Mouse (Mus musculus) adrenal gland, postnatal 4 days (tissue): ENCODE results near the gene Tas1r3. TPM values are rescaled to one million over a fixed set of nuclear protein-coding genes. Genes with fewer than 3 reads are reported as not detected.

Experiments used
- DNase-seq, 2 experiments: peaks; one replicate each; pipeline ENCODE4 v3.0.0; 2021 to 2022; ENCODE audit warnings: low spot score in 2 of 2, mixed read lengths in 2 of 2
- total RNA-seq, 2 experiments: library from RNA; stranded (reverse); gene quantifications; 2 replicates each; pipeline ENCODE4 v1.2.3; 2021

Tas1r3 gene
- total RNA-seq, 2 experiments from 2014 or later, result 0.85 to 0.92 TPM

DNA sequence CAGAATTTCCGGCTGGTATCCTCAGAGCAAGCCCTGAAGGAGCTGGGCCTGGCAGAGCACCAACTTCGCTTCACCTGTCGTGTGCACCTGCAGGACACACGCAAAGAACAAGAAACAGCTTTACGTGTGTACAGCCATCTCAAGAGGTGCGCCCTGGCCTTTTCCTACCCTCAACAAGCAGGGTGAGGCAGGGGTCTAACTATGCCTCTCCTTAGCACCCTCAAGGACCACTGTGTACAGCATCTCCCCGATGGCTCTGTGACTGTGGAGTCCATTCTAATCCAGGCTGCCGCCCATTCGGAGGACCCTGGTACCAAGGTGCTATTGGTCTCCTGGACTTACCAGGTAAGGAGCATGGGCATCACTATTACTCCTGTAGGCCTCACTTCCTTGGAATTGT is 25.0 kb upstream of the Tas1r3 start:
- DNase-seq, result no peak

- DNase-seq, result no peak
Observed at GRCm38 (mm10) chr4:155887674-155888073, 24.5 kb upstream of the Tas1r3 start.

GRCm38 (mm10) chr4:155886330-155886729 is 23.2 kb upstream of the Tas1r3 start:
- DNase-seq, result no peak

- no peak for DNase-seq
Observed at GRCm38 (mm10) chr4:155883587-155883986, 20.4 kb upstream of the Tas1r3 start.

DNA sequence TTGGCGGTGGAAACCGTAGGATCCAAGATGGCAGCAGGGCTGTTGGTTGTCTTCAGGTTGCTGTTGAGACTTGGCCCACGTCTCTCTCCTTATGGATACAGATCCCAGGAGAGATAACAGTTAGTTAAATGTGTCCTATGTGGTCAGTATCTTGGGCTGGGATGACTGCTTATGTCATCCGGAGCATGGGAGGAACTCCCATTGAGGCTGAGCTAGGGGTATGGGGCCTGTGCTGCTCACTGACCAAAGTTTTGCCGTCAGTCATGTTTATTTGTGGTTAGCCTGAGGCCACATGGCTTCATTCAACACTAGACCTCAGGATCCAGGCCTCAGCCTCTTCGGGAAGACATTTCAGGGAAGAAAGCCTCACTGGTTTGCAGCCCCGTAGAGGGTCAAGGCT is 8.2 kb upstream of the Tas1r3 start:
- DNase-seq, result no peak

DNA sequence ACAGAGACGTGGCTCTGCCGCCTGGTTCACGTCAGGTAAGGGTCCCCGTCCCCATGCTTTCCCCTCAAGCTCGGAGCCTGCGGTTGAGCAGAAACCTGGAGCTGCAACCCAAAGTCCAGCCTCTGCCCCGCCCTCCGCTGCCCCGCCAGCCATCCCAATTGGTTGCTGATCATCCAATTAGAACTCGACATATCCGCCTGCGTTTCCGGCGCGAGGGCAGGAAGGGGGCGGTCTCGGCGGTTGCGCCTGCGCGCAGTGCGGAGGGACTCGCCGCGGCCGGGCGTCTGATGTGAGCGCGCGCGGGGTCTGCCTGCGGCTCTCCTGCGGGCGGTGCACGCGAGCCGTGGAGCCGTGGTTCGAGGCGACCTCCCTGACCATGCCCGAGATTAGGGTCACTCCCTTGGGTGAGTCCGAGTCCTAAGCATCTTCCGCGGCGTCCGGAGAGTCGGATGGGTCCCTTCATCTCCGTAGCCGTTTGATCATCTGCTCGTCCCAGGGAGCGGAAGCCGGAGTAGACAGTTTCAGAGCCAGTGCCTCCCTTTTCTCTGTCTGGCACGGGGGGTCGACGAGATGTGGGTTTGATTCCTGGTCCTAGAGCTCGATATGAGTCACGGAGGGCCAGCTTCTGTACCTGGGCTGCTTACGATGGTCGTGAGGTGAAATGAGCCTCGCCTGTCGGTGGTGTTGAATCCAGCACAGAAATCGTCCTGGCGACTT is 6.3 kb upstream of the Tas1r3 start, which contains the start of the genes Cptp and Ints11:
Gene Cptp (minus strand): TSS at position 124 of the 717 bp plus-strand sequence.
Gene Ints11 (plus strand): TSS at position 230 of the 717 bp plus-strand sequence.
- DNase-seq, result peak; percentile 93 to 94

- DNase-seq, result no peak
Observed at GRCm38 (mm10) chr4:155868614-155869298, 5.6 kb upstream of the Tas1r3 start.

- DNase-seq, result no peak
Observed at GRCm38 (mm10) chr4:155861787-155862186, 1.4 kb downstream of the Tas1r3 start.

GRCm38 (mm10) chr4:155859318-155859717 is 3.8 kb downstream of the Tas1r3 start:
- DNase-seq, result peak; percentile 46 to 49

- DNase-seq, result no peak
Observed at GRCm38 (mm10) chr4:155856881-155857280, 6.3 kb downstream of the Tas1r3 start.

- no peak for DNase-seq
Observed at GRCm38 (mm10) chr4:155856071-155856470, 7.1 kb downstream of the Tas1r3 start.

DNA sequence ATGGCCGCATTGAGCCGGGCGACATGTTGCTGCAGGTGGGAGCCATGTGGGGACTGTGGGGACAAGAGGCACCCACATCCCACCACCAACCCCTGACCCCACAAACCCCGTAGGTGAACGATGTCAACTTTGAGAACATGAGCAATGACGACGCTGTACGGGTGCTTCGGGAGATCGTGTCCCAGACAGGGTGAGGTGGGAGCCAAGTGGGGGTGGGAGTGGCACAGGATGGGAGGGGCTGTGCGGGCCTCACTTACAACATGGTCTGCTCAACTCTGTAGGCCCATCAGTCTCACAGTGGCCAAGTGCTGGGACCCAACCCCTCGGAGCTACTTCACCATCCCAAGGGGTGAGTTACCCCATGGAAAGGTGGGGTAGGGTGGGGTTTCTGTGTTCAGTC is 8.2 kb downstream of the Tas1r3 start:
- no peak for DNase-seq

DNA sequence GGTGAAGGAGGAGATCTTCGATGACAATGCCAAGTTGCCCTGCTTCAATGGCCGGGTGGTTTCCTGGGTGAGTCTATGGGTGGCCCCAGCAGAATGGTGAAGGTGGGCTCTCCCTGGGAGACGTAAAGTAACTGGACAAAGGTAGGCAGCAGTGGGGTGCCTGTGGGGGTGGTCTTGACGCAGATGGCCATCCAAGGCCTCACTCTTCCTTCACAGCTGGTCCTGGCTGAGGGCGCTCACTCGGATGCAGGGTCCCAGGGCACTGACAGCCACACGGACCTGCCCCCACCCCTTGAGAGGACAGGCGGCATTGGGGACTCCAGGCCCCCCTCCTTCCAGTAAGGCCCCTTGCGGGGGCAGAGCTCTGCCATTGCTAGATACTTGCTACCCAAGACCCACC is 9.7 kb downstream of the Tas1r3 start:
- no peak for DNase-seq

DNA sequence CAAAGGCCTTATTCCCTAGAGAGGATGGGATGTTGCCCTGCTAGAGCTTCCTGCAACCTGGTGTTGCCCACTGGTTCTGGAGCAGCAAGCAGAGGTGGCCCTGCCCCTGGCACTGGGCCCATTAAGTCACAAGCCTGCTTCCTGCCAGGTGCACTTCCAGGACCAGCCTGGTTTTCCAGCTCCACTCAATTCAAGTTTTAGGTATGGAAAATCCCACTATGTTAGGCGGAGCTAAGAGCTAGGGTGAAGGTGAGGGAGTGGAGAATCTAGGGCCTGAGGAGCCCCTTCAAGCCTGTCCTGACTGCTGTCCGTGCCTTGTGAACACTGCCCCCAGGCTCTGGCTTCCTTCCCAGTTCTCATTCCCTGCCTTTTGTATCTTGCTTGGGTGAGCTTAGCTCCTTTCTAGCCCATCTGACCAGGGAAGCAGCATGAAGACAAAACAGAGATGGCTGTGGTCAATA is 11.2 kb downstream of the Tas1r3 start:
- no peak for DNase-seq

GRCm38 (mm10) chr4:155851368-155851767 is 11.8 kb downstream of the Tas1r3 start:
- DNase-seq, result no peak

GRCm38 (mm10) chr4:155849792-155850451 is 13.2 kb downstream of the Tas1r3 start:
- DNase-seq, result no peak

- no peak for DNase-seq
Observed at GRCm38 (mm10) chr4:155849391-155849790, 13.8 kb downstream of the Tas1r3 start.

- peak in 1 of 2 experiments; percentile 2 for DNase-seq
Observed at GRCm38 (mm10) chr4:155848434-155849095, 14.6 kb downstream of the Tas1r3 start.

- no peak for DNase-seq
Observed at GRCm38 (mm10) chr4:155847591-155848352, 15.4 kb downstream of the Tas1r3 start.

GRCm38 (mm10) chr4:155846871-155847578 is 16.1 kb downstream of the Tas1r3 start, which contains the start of gene Dvl1:
Gene Dvl1 (plus strand): TSS chr4:155847402.
- peak; percentile 98 to 99 for DNase-seq
